Mouse (Mus musculus) large intestine, adult 2 months (tissue): Measurements from ENCODE around the gene Epha2. TPM values are rescaled to one million over a fixed set of nuclear protein-coding genes. Genes with fewer than 3 reads are reported as not detected.

Source experiments
- DNase-seq: peaks from one replicate; pipeline ENCODE4 v3.0.0-alpha.2; 2012; ENCODE audit warnings: low read depth, low spot score
- WGBS: fragments of 180-500 bp; shearing (Covaris S2); methylation state at CpG from one replicate; pipeline ENCODE4 v1.1.7; 2018; 5-methylcytosine and 5-hydroxymethylcytosine counted together
- polyA plus RNA-seq: library from polyadenylated mRNA; depleted of rRNA; stranded (reverse); fragments of >200 nt; gene quantifications from 2 replicates; pipeline ENCODE4 v1.2.3, GENCODE M21; 2012; rRNA removed

Epha2 gene
- polyA plus RNA-seq = 22.6 and 46.0 TPM in 2 replicates

DNA sequence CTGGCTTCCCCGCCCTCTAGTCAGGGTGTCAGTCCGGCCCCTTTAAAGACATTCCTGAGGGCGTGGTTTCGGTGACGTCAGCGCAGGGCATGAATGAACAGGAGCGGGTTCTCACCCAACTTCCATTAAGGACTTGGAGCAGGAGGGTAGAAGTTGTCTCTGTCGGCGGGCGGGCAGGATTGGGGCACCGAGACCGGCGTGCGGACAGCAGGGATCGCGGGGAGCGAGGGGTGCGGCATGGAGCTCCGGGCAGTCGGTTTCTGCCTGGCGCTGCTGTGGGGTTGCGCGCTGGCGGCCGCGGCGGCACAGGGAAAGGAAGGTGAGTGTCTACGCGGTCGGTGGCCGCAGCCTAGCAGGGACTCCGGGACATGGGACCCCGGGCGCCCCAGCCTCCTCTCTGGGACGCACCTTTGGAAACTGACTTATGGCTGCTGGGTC, at the start of gene Epha2:
TSS of gene Epha2 (plus strand) at position 125 of the 438 bp plus-strand sequence.
- WGBS = under 1% methylated on average over 35 of the region's 35 CpGs
- DNase-seq = peak; percentile 91

DNA sequence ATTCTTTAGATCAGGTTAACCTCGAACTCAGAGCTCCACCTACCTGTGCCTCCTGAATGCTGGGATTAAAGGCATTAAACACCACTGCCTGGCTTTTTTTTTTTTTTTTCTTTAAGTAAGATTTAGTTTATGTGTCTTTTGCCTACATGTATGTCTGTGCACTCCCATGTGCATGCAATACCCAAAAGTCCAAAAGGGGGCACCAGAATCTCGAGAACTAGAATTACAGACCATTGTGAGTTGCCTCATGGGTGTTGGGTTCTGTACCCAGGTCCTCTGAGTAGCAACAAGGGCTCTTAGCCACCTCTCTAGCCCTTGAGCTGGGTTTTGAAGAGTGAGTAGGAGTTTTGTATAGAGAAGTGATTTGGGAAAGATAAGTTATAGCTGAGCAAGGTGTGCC, 48.4 kb upstream of the Epha2 start:
- 65% methylated on average over 2 of the region's 2 CpGs for WGBS

DNA sequence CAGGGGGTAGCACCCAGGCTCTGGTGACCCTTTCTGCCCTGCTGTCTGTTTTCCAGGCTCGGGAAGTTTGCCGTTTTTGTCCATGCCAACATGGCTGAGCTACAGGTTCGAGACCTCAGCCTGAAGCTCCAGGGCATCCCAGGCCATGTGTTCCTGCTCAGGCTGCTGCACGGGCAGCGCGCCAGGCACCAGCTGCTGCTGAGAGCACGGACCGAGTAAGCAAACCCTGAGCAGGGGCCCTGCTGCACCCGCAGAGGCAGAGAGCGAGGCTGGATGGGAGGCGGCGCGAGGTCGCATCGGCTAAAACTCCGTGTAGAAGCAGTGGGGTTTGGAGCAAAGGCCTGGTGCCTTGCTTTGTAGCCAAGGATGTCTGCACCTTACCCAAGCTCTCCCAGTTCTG, 46.8 kb upstream of the Epha2 start:
- 66% methylated on average over 16 of the region's 16 CpGs for WGBS
- no peak for DNase-seq

More for the DNA sequence above, 48.4 kb upstream of the Epha2 start:
- DNase-seq = no peak

GRCm38 (mm10) chr4:141257440-141257839, 43.6 kb upstream of the Epha2 start:
- 80% methylated on average over 5 of the region's 5 CpGs for WGBS
- DNase-seq = no peak

- 46% methylated on average over 12 of the region's 12 CpGs for WGBS
- DNase-seq = no peak
Measured at GRCm38 (mm10) chr4:141259413-141259812, 41.6 kb upstream of the Epha2 start.

DNA sequence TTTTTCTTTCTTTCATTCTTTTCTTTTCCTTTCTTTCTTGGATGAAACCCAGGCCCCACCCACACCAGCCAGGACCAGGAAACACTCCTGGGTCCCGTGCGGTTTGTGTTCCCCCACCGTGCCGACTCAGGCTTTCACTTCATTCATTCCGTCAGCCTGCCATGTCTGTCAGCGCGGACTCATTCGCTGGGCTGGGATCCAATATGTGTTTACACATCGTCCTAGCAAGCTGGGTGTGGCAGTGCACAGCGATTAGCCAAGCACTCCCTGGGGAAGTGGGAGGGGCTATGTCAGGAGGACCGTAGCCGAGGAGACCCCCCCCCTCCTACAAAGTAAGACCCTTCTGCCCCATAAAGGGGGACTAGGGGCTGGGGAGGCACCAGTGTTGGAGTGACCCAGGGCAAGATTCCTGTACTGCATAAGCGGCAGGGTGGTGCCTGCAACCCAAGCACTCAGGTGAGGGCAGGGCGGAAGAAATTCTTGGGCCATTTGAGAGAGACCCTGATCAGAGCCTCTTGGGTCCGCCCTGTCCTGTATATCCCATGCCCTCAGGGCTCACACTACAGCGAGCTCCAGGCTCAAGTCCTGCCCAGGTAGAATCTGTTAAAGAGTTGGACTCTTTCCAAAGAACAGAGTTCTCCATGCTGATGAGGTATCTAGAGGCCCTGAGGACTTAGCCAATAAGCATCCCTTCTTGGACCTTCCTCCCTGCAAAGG, 40.9 kb upstream of the Epha2 start:
- 14% methylated on average over 16 of the region's 16 CpGs for WGBS
- peak; percentile 84 for DNase-seq

DNA sequence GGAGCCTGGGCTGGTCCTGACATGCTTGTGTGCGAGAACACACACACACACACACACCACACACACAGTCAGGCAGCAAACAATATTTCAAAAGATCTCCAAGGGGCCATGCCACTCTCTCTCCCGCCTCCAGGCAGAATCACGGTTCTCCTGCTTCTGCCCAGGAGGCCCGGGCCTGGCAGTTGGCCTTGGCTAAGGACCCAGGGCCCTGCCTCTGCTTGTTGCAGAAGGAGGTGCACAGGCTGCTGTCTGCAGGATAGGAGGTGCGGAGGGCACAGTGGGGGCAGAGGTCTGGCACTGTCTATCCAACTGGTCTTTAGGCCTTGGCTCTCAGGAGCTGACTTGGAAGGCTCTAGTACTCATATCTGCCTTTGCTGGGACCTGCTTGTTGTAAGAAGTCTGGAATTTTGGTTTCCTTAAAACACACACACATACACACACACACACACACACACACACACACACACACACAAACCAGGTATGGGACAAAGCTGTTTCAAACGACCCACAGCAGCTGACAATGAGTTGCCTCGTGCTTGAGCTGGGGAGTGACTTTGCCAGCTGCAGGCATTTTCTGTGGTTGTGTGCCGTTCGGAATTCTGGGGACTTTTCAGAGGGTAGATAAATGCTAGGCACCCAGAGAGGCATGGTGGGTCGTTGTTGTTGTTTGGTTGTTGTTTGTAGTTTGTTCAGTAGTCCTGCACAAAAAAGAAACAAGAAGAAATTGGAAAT, 38.0 kb upstream of the Epha2 start:
- WGBS = 83% methylated on average over 10 of the region's 10 CpGs
- no peak for DNase-seq

DNA sequence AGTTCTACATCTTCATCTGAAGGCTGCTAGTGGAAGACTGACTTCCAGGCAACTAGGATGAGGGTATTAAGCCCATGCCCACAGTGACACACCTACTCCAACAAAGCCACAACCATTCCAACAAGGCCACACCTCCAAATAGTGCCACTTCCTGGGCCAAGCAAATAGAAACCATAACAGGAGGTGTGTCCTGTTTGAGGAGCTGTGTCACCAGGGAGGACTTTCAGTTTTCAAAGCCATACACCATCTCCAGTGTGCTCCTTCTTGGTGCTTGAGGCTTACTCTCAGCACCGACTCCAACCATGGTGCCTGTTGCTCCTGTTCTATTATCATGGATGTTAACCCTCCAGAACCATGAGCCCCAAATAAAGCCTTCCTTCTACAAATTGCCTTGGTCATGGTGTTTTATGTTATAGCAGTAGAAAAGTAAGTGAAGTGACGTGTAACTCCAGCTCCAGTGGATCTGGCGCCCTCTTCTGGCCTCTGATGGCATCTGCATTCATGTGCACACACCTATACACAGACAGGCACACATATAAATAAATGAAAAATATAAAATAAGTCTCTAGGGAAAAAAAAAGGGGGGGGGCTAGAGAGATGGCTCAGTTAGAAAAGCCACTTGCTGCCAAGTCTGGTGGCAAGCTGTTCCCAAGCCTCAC, 34.9 kb upstream of the Epha2 start:
- DNase-seq = no peak
- WGBS = 91% methylated on average over 3 of the region's 3 CpGs

DNA sequence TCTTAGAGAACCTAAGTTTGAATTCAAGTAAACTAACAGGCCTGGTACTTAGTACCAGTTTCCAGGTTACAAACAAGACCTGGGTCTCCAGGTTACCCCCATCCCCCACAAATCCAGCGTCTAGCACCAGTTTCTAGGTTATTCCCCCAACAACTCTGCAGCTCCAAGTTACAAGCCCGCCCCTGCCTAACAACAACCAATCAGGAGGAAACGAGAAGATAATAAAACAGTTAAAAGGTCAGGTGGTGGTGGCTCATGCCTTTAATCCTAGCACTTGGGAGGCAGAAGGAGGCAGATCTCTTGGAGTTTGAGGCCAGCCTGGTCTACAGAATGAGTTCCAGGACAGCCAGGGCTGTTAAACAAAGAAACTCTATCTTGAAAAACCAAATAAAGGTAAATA, 33.8 kb upstream of the Epha2 start:
- DNase-seq = no peak
- WGBS = 72% methylated on average over 3 of the region's 3 CpGs

GRCm38 (mm10) chr4:141267837-141268236, 33.2 kb upstream of the Epha2 start:
- WGBS = 43% methylated on average over 9 of the region's 9 CpGs
- no peak for DNase-seq

- DNase-seq = no peak
- WGBS = 88% methylated on average over 4 of the region's 4 CpGs
Measured at GRCm38 (mm10) chr4:141268350-141268749, 32.7 kb upstream of the Epha2 start.

DNA sequence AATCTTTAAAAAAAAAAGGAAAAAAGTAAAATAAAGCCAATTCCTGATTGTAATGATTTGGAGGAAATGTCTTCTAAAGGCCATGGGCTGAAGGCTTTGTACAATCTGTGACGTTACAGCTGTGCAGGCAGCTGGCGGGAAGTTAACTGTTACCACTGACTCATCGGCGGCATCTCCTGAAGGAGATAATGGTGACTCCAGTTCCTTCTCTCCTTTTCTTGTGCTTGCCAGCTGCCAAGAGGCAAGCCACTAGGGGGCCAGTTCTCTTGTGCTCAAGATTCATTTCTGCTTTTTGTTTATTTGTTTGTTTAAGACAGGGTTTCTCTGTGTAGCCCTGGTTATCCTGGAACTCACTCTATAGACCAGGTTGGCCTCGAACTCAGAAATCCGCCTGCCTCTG, 32.0 kb upstream of the Epha2 start:
- WGBS = 58% methylated on average over 6 of the region's 6 CpGs

DNA sequence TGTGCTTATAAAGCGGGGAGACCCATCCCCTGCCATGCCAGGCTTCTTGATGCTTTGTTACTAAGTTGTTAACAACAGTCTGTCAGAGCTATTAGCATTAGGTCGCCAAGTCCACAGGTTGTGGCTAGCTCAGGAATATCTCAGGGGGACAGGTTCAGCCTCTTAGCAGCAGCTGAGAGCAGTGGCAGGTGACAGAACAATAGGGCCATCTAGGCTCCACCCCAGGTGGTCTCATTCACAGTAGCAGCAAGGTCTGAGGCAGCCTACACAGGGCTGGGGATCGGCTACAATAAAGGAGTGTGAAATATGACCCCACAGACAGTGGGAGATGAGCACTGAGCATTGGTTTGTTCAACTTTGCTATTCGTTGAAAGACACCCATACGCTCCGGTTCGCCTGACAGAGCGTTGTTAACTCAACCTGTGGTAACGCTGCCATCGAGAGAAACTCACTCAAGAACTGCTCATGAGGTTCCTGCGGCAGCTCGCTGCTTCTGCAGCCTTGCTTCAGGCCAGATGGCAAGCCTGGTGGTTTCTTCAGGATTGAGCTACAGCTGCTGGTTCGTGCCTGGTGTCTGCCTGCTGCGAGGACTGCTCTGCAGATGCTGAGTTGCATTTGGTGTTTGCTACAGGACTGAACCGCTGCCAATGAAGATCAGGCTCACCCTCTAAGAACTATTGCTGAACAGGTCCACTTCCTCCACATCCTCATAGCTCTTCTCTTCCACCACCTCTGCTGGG, 30.7 kb upstream of the Epha2 start:
- 82% methylated on average over 15 of the region's 15 CpGs for WGBS

More for the DNA sequence above, 32.0 kb upstream of the Epha2 start:
- no peak for DNase-seq

GRCm38 (mm10) chr4:141271228-141271627, 29.8 kb upstream of the Epha2 start:
- WGBS = 61% methylated on average over 7 of the region's 7 CpGs

More for the DNA sequence above, 30.7 kb upstream of the Epha2 start:
- DNase-seq = no peak

DNA sequence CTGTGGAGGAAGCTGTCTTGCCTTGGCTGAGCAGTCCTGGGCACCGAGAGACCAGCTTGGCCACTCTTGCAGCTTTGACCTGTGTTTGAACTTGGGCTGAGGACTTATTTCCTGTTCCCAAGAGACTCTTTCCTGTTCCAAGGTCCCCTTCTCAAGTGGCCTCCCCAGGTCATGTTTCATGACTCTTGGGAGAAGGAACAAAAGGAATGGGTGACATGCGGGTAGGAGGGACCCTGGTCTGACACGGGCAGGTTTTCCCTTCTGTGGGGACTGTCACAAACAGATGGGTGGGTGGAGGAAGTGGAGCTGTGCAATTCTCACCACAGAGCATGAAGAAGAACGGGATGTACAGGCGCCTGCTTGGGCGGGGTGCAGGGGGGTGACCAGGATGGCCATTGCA, 29.3 kb upstream of the Epha2 start:
- WGBS = 68% methylated on average over 6 of the region's 6 CpGs
- DNase-seq = no peak

More at GRCm38 (mm10) chr4:141271228-141271627, 29.8 kb upstream of the Epha2 start:
- DNase-seq = no peak

GRCm38 (mm10) chr4:141272878-141273277, 28.2 kb upstream of the Epha2 start:
- 13% methylated on average over 14 of the region's 14 CpGs for WGBS
- DNase-seq = no peak

- 20% methylated on average over 12 of the region's 12 CpGs for WGBS
- DNase-seq = peak; percentile 75
Measured at GRCm38 (mm10) chr4:141273296-141273695, 27.7 kb upstream of the Epha2 start.

GRCm38 (mm10) chr4:141274485-141275341, 26.3 kb upstream of the Epha2 start:
- no peak for DNase-seq
- 77% methylated on average over 23 of the region's 23 CpGs for WGBS

GRCm38 (mm10) chr4:141277157-141277556, 23.9 kb upstream of the Epha2 start:
- no peak for DNase-seq
- 59% methylated on average over 8 of the region's 8 CpGs for WGBS
